Mouse (Mus musculus): ENCODE measurements around the gene Slc4a11. TPM values are rescaled to one million over a fixed set of nuclear protein-coding genes. Genes with fewer than 3 reads are reported as not detected.

Slc4a11 gene
- polyA plus RNA-seq, 1 experiment from 2014 or later, result 0.52 TPM

- ATAC-seq (ENCODE audit: insufficient number of reproducible peaks, insufficient read depth, low FRiP score, low read depth), result peak; percentile 53
- WGBS, result under 1% methylated on average over 31 of the region's 31 CpGs
- H3K9me3 ChIP-seq (ENCODE audit: control insufficient read depth, low read depth, low read length), result no peaks in the 10 kb centered on the region
Observed at GRCm38 (mm10) chr2:130667559-130667958, 29.8 kb downstream of the Slc4a11 start, which contains the start of gene Itpa. Gene Itpa (plus strand): TSS chr2:130667610.

GRCm38 (mm10) chr2:130664102-130664701 is 33.1 kb downstream of the Slc4a11 start, which contains the start of gene Ddrgk1:
Gene Ddrgk1 (minus strand): TSS chr2:130664659.
- Histone ChIP-seq H3K27ac (ENCODE audit: low read length) (peak within 1 kb of the TSS; percentile 89), H3K27me3 (ENCODE audit: control insufficient read depth, insufficient read depth, low read length) (no peaks in the 10 kb centered on the region), H3K36me3 (ENCODE audit: control insufficient read depth, insufficient read depth, low read length) (peaks cover 26% of the 10 kb centered on the region; the same call in 1 of the 2 replicates), H3K9me3 (ENCODE audit: control insufficient read depth, low read depth, low read length) (no peaks in the 10 kb centered on the region), H3K9ac (replicated peaks; ENCODE audit: low read depth, low read length) (peak within 1 kb of the TSS; percentile 47), H3K4me3 (ENCODE audit: low read depth, low read length) (peak within 1 kb of the TSS; percentile 35), H3K4me2 (replicated peaks; ENCODE audit: low read depth, low read length) (peak within 1 kb of the TSS; percentile 63), H3K4me1 (ENCODE audit: control insufficient read depth, insufficient read depth, low read length) (peaks cover 8% of the 10 kb centered on the region; the same call in 1 of the 2 replicates)
- ATAC-seq (ENCODE audit: insufficient number of reproducible peaks, insufficient read depth, low FRiP score, low read depth), result peak; percentile 97
- 0% methylated on average over 40 of the region's 40 CpGs for WGBS

More at GRCm38 (mm10) chr2:130667559-130667958, 29.8 kb downstream of the Slc4a11 start, which contains the start of gene Itpa:
- Histone ChIP-seq H3K4me1 (ENCODE audit: control insufficient read depth, insufficient read depth, low read length) (peaks cover 8% of the 10 kb centered on the region; the same call in 1 of the 2 replicates), H3K4me2 (replicated peaks; ENCODE audit: low read depth, low read length) (peak within 1 kb of the TSS; percentile 83), H3K36me3 (ENCODE audit: control insufficient read depth, insufficient read depth, low read length) (peaks cover 12% of the 10 kb centered on the region), H3K9ac (replicated peaks; ENCODE audit: low read depth, low read length) (peak within 1 kb of the TSS; percentile 78), H3K27ac (ENCODE audit: low read length) (peak within 1 kb of the TSS; percentile 61), H3K27me3 (ENCODE audit: control insufficient read depth, insufficient read depth, low read length) (no peaks in the 10 kb centered on the region), H3K4me3 (ENCODE audit: low read depth, low read length) (peak within 1 kb of the TSS; percentile 68)

- H3K9ac ChIP-seq (replicated peaks; ENCODE audit: low read depth, low read length), result peak overlapping the region; percentile 47; the same call in 1 of the 2 replicates
- H3K4me3 ChIP-seq (ENCODE audit: low read depth, low read length), result peak overlapping the region; percentile 35; the same call in 1 of the 2 replicates
- H3K4me2 ChIP-seq (replicated peaks; ENCODE audit: low read depth, low read length), result peak overlapping the region; percentile 63
- no peaks in the 10 kb centered on the region for H3K9me3 ChIP-seq (ENCODE audit: control insufficient read depth, low read depth, low read length)
- 90% methylated on average over 11 of the region's 11 CpGs for WGBS
- H3K27ac ChIP-seq (ENCODE audit: low read length), result no peak overlapping the region
- H3K36me3 ChIP-seq (ENCODE audit: control insufficient read depth, insufficient read depth, low read length), result peaks cover 34% of the 10 kb centered on the region
- H3K4me1 ChIP-seq (ENCODE audit: control insufficient read depth, insufficient read depth, low read length), result peaks cover 8% of the 10 kb centered on the region; the same call in 1 of the 2 replicates
- no peaks in the 10 kb centered on the region for H3K27me3 ChIP-seq (ENCODE audit: control insufficient read depth, insufficient read depth, low read length)
- ATAC-seq (ENCODE audit: insufficient number of reproducible peaks, insufficient read depth, low FRiP score, low read depth), result no peak
Observed at GRCm38 (mm10) chr2:130663342-130663741, 34.0 kb downstream of the Slc4a11 start.

- WGBS, result 97% methylated on average over 10 of the region's 10 CpGs
- H3K27ac ChIP-seq (ENCODE audit: low read length), result no peak overlapping the region
- H3K4me3 ChIP-seq (ENCODE audit: low read depth, low read length), result no peak overlapping the region
- no peaks in the 10 kb centered on the region for H3K27me3 ChIP-seq (ENCODE audit: control insufficient read depth, insufficient read depth, low read length)
- no peak overlapping the region for H3K4me2 ChIP-seq (replicated peaks; ENCODE audit: low read depth, low read length)
- H3K9me3 ChIP-seq (ENCODE audit: control insufficient read depth, low read depth, low read length), result no peaks in the 10 kb centered on the region
- H3K36me3 ChIP-seq (ENCODE audit: control insufficient read depth, insufficient read depth, low read length), result peaks cover 73% of the 10 kb centered on the region
- H3K4me1 ChIP-seq (ENCODE audit: control insufficient read depth, insufficient read depth, low read length), result peaks cover 8% of the 10 kb centered on the region; the same call in 1 of the 2 replicates
- no peak for ATAC-seq (ENCODE audit: insufficient number of reproducible peaks, insufficient read depth, low FRiP score, low read depth)
- H3K9ac ChIP-seq (replicated peaks; ENCODE audit: low read depth, low read length), result no peak overlapping the region
Observed at GRCm38 (mm10) chr2:130658530-130658929, 38.8 kb downstream of the Slc4a11 start.

- Histone ChIP-seq H3K4me2 (replicated peaks; ENCODE audit: low read depth, low read length) (no peak overlapping the region), H3K9ac (replicated peaks; ENCODE audit: low read depth, low read length) (no peak overlapping the region), H3K4me3 (ENCODE audit: low read depth, low read length) (no peak overlapping the region), H3K36me3 (ENCODE audit: control insufficient read depth, insufficient read depth, low read length) (peaks cover 80% of the 10 kb centered on the region), H3K4me1 (ENCODE audit: control insufficient read depth, insufficient read depth, low read length) (no peaks in the 10 kb centered on the region), H3K27me3 (ENCODE audit: control insufficient read depth, insufficient read depth, low read length) (no peaks in the 10 kb centered on the region), H3K9me3 (ENCODE audit: control insufficient read depth, low read depth, low read length) (no peaks in the 10 kb centered on the region), H3K27ac (ENCODE audit: low read length) (no peak overlapping the region)
- ATAC-seq (ENCODE audit: insufficient number of reproducible peaks, insufficient read depth, low FRiP score, low read depth), result no peak
- WGBS, result 84% methylated on average over 6 of the region's 6 CpGs
Observed at GRCm38 (mm10) chr2:130657541-130657940, 39.8 kb downstream of the Slc4a11 start.

- H3K36me3 ChIP-seq (ENCODE audit: control insufficient read depth, insufficient read depth, low read length), result peaks cover 77% of the 10 kb centered on the region
- H3K9me3 ChIP-seq (ENCODE audit: control insufficient read depth, low read depth, low read length), result no peaks in the 10 kb centered on the region
- H3K27me3 ChIP-seq (ENCODE audit: control insufficient read depth, insufficient read depth, low read length), result no peaks in the 10 kb centered on the region
- H3K4me3 ChIP-seq (ENCODE audit: low read depth, low read length), result no peak overlapping the region
- no peak overlapping the region for H3K9ac ChIP-seq (replicated peaks; ENCODE audit: low read depth, low read length)
- no peak overlapping the region for H3K27ac ChIP-seq (ENCODE audit: low read length)
- no peaks in the 10 kb centered on the region for H3K4me1 ChIP-seq (ENCODE audit: control insufficient read depth, insufficient read depth, low read length)
- ATAC-seq (ENCODE audit: insufficient number of reproducible peaks, insufficient read depth, low FRiP score, low read depth), result no peak
- no peak overlapping the region for H3K4me2 ChIP-seq (replicated peaks; ENCODE audit: low read depth, low read length)
- 93% methylated on average over 9 of the region's 9 CpGs for WGBS
Observed at GRCm38 (mm10) chr2:130656536-130656935, 40.8 kb downstream of the Slc4a11 start.

GRCm38 (mm10) chr2:130655660-130656339 is 41.5 kb downstream of the Slc4a11 start:
- ATAC-seq (ENCODE audit: insufficient number of reproducible peaks, insufficient read depth, low FRiP score, low read depth), result no peak
- H3K9me3 ChIP-seq (ENCODE audit: control insufficient read depth, low read depth, low read length), result no peaks in the 10 kb centered on the region
- H3K4me1 ChIP-seq (ENCODE audit: control insufficient read depth, insufficient read depth, low read length), result no peaks in the 10 kb centered on the region
- no peak overlapping the region for H3K27ac ChIP-seq (ENCODE audit: low read length)
- no peaks in the 10 kb centered on the region for H3K27me3 ChIP-seq (ENCODE audit: control insufficient read depth, insufficient read depth, low read length)
- no peak overlapping the region for H3K9ac ChIP-seq (replicated peaks; ENCODE audit: low read depth, low read length)
- peaks cover 70% of the 10 kb centered on the region for H3K36me3 ChIP-seq (ENCODE audit: control insufficient read depth, insufficient read depth, low read length)
- no peak overlapping the region for H3K4me3 ChIP-seq (ENCODE audit: low read depth, low read length)
- no peak overlapping the region for H3K4me2 ChIP-seq (replicated peaks; ENCODE audit: low read depth, low read length)
- WGBS, result 86% methylated on average over 6 of the region's 6 CpGs

- no peaks in the 10 kb centered on the region for H3K4me1 ChIP-seq (ENCODE audit: control insufficient read depth, insufficient read depth, low read length)
- no peaks in the 10 kb centered on the region for H3K9me3 ChIP-seq (ENCODE audit: control insufficient read depth, low read depth, low read length)
- H3K4me3 ChIP-seq (ENCODE audit: low read depth, low read length), result no peak overlapping the region
- ATAC-seq (ENCODE audit: insufficient number of reproducible peaks, insufficient read depth, low FRiP score, low read depth), result no peak
- no peak overlapping the region for H3K4me2 ChIP-seq (replicated peaks; ENCODE audit: low read depth, low read length)
- H3K27me3 ChIP-seq (ENCODE audit: control insufficient read depth, insufficient read depth, low read length), result no peaks in the 10 kb centered on the region
- H3K9ac ChIP-seq (replicated peaks; ENCODE audit: low read depth, low read length), result no peak overlapping the region
- no peak overlapping the region for H3K27ac ChIP-seq (ENCODE audit: low read length)
- peaks cover 55% of the 10 kb centered on the region for H3K36me3 ChIP-seq (ENCODE audit: control insufficient read depth, insufficient read depth, low read length)
- WGBS, result 82% methylated on average over 1 of the region's 1 CpGs
Observed at GRCm38 (mm10) chr2:130653760-130654159, 43.6 kb downstream of the Slc4a11 start.
